ENCODE assay signal across 14 mouse cellular contexts in genomic region chr11:102039487-102040137, GRCm38 (mm10). TPM values are rescaled to one million over a fixed set of nuclear protein-coding genes. Genes with fewer than 3 reads are reported as not detected.
A peak's percentile ranks its signal among the peaks of the same experiment; 100 is the strongest.
DNase-seq lines count a peak whose midpoint lies in the region; ATAC-seq and TF ChIP-seq lines count a peak whose summit lies in the region.
"Had no signal": no experiment of that assay in that cellular context is flagged by ENCODE, and none has a peak within 500 bp of the region (broad histone marks: within the 10 kb centered on the region; RNA-seq: fewer than 3 reads in every experiment).

No protein-coding gene starts in this region.

- peak; percentile 42 for TF ChIP-seq EP300 in liver, postnatal 0 days (IDR thresholded peaks at IDR 0.05; ENCODE audit: low read depth)

- intact Hi-C loops in heart, postnatal 25 days (cut with DNase I), result loop anchor here (1.0 to 10.0 kb wide), 3 partner anchors 53 to 1075 kb away; no protein-coding TSS in a partner anchor

- no peak overlapping the region for H3K4me2 ChIP-seq in kidney, embryonic 16.5 days (replicated peaks; ENCODE audit: low read depth, low read length)
- no peak overlapping the region; the same call in 1 of the 2 replicates for H3K4me2 ChIP-seq in liver, postnatal 0 days (ENCODE audit: low read depth, low read length)
- H3K4me2 ChIP-seq: heart, embryonic 15.5 days; lung, embryonic 15.5 days had no signal

- H3K4me3 ChIP-seq in kidney, embryonic 16.5 days (ENCODE audit: low read length), result no peak overlapping the region
- no peak overlapping the region for H3K4me3 ChIP-seq in liver, postnatal 0 days (ENCODE audit: low read depth, low read length)
- H3K4me3 ChIP-seq: erythroblast, embryonic 14.5 days; heart, embryonic 15.5 days; lung, embryonic 15.5 days had no signal

- WGBS in kidney, embryonic 16.5 days, result 54% methylated on average over 13 of the region's 13 CpGs
- 57% methylated on average over 13 of the region's 13 CpGs for WGBS in liver, postnatal 0 days (ENCODE audit: insufficient replicate concordance)

- H3K9ac ChIP-seq in kidney, embryonic 16.5 days (replicated peaks; ENCODE audit: low read length), result no peak overlapping the region
- H3K9ac ChIP-seq in liver, postnatal 0 days (replicated peaks), result no peak overlapping the region
- H3K9ac ChIP-seq: heart, embryonic 15.5 days; lung, embryonic 15.5 days had no signal

- 0 out of 2 replicates have a peak, but pooled peaks cover 2% of the 10 kb centered on the region for H3K9me3 ChIP-seq in kidney, embryonic 16.5 days (ENCODE audit: low read length)
- no peaks in the 10 kb centered on the region for H3K9me3 ChIP-seq in liver, postnatal 0 days (ENCODE audit: low read length)
- H3K9me3 ChIP-seq: heart, embryonic 15.5 days; lung, embryonic 15.5 days had no signal

- no peak overlapping the region for H3K27ac ChIP-seq in kidney, embryonic 16.5 days (ENCODE audit: low read length)
- peak overlapping the region; percentile 86 for H3K27ac ChIP-seq in liver, postnatal 0 days (ENCODE audit: low read depth)
- H3K27ac ChIP-seq: heart, embryonic 15.5 days; lung, embryonic 15.5 days had no signal

- peak; percentile 20; the same call in 1 of the 2 replicates for ATAC-seq in kidney, embryonic 16.5 days (ENCODE audit: low FRiP score, low TSS enrichment)
- peak; percentile 91 for ATAC-seq in liver, postnatal 0 days
- ATAC-seq in erythroblast, adult 5-6 weeks (replicated peaks; ENCODE audit: low FRiP score, poor library complexity, severe bottlenecking), result no peak

- H3K4me1 ChIP-seq in kidney, embryonic 16.5 days (ENCODE audit: insufficient read depth, low read length), result peaks cover 4% of the 10 kb centered on the region; the same call in 1 of the 2 replicates
- H3K4me1 ChIP-seq in liver, postnatal 0 days (ENCODE audit: insufficient read depth), result no peaks in the 10 kb centered on the region

- no peaks in the 10 kb centered on the region for H3K27me3 ChIP-seq in kidney, embryonic 16.5 days (ENCODE audit: insufficient read depth, low read length)
- H3K27me3 ChIP-seq in liver, postnatal 0 days (ENCODE audit: insufficient read depth, low read length), result no peaks in the 10 kb centered on the region
- H3K27me3 ChIP-seq: heart, embryonic 15.5 days had no signal

- TF ChIP-seq CTCF in liver, postnatal 0 days (IDR thresholded peaks at IDR 0.05; ENCODE audit: low read depth), result no peak

- peak; percentile 40 to 47 for DNase-seq in heart, adult 18-20 months
- no peak for DNase-seq in heart, postnatal 25 days (ENCODE audit: low spot score)
- DNase-seq in kidney, postnatal 14 days, result no peak
- peak; percentile 59 for DNase-seq in 416B (ENCODE audit: low read depth)
- peak; percentile 63 for DNase-seq in liver, postnatal 0 days

- H3K36me3 ChIP-seq in kidney, embryonic 16.5 days (ENCODE audit: insufficient read depth, low read length), result no peaks in the 10 kb centered on the region
- no peaks in the 10 kb centered on the region for H3K36me3 ChIP-seq in liver, postnatal 0 days (replicated peaks; ENCODE audit: insufficient read depth, low read length)
- H3K36me3 ChIP-seq: heart, embryonic 15.5 days; lung, embryonic 15.5 days had no signal

RNA-seq across cellular contexts. Expression of gene Cd300lg, which starts 1.7 kb away (rescaled TPM):
- 10 to 100 TPM; 49.0 to 52.9 TPM for total RNA-seq in heart, adult 18-20 months (2021)
- total RNA-seq in heart, postnatal 25 days (2021), result 10 to 100 TPM; 50.1 to 62.2 TPM
- polyA plus RNA-seq in kidney, embryonic 16.5 days (2015; fragmentation: Nextera tagmentation; extraction: Ambion mirVana), result 1.3 and 1.8 TPM in 2 replicates
- 1.8 and 2.3 TPM in 2 replicates for polyA plus RNA-seq in liver, postnatal 0 days (2015; fragmentation: Nextera tagmentation; extraction: Ambion mirVana)
- total RNA-seq in erythroblast, adult 5-6 weeks (2015; ENCODE audit: low replicate concordance), result 2.1 and 7.1 TPM in 2 replicates
- total RNA-seq in erythroblast, adult 5-6 weeks (2017; ENCODE audit: low replicate concordance), result 0.42 and 0.77 TPM in 2 replicates
- total RNA-seq: left cerebral cortex, postnatal 10 days had no signal
- polyA plus RNA-seq: erythroblast, embryonic 14.5 days had no signal

RNA-seq across cellular contexts. Expression of gene Mpp3, which starts 11.4 kb away (rescaled TPM):
- total RNA-seq in heart, adult 18-20 months (2021), result 1 to 10 TPM; 1.4 to 1.5 TPM
- 1 to 10 TPM; 1.9 to 2.1 TPM for total RNA-seq in heart, postnatal 25 days (2021)
- polyA plus RNA-seq in kidney, embryonic 16.5 days (2015; fragmentation: Nextera tagmentation; extraction: Ambion mirVana), result 7.2 and 9.0 TPM in 2 replicates
- 0.56 and 0.72 TPM in 2 replicates for polyA plus RNA-seq in liver, postnatal 0 days (2015; fragmentation: Nextera tagmentation; extraction: Ambion mirVana)
- total RNA-seq in erythroblast, adult 5-6 weeks (2015; ENCODE audit: low replicate concordance), result 0.84 TPM in 1 of 2 replicates, not detected in the other
- 0.14 TPM in 1 of 2 replicates, not detected in the other for total RNA-seq in erythroblast, adult 5-6 weeks (2017; ENCODE audit: low replicate concordance)
- polyA plus RNA-seq: erythroblast, embryonic 14.5 days had no signal

RNA-seq across cellular contexts. Expression of gene Mpp2, which starts 48.7 kb away (rescaled TPM):
- 1 to 10 TPM; 1.5 to 3.1 TPM for total RNA-seq in heart, adult 18-20 months (2021)
- 1 to 10 TPM; 2.3 to 2.7 TPM for total RNA-seq in heart, postnatal 25 days (2021)
- polyA plus RNA-seq in kidney, embryonic 16.5 days (2015; fragmentation: Nextera tagmentation; extraction: Ambion mirVana), result 14.4 and 16.4 TPM in 2 replicates
- 3.9 and 4.4 TPM in 2 replicates for polyA plus RNA-seq in liver, postnatal 0 days (2015; fragmentation: Nextera tagmentation; extraction: Ambion mirVana)
- total RNA-seq in erythroblast, adult 5-6 weeks (2015; ENCODE audit: low replicate concordance), result 7.7 and 12.7 TPM in 2 replicates
- total RNA-seq in erythroblast, adult 5-6 weeks (2017; ENCODE audit: low replicate concordance), result 14.2 and 20.6 TPM in 2 replicates

RNA-seq across cellular contexts. Expression of gene Dusp3, which starts 52.8 kb away (rescaled TPM):
- 100 to 1,000 TPM; 107 to 117 TPM for total RNA-seq in heart, adult 18-20 months (2021)
- 100 to 1,000 TPM; 115 to 122 TPM for total RNA-seq in heart, postnatal 25 days (2021)
- polyA plus RNA-seq in kidney, embryonic 16.5 days (2015; fragmentation: Nextera tagmentation; extraction: Ambion mirVana), result 39.6 and 39.7 TPM in 2 replicates
- polyA plus RNA-seq in liver, postnatal 0 days (2015; fragmentation: Nextera tagmentation; extraction: Ambion mirVana), result 18.4 and 22.7 TPM in 2 replicates
- 1.9 and 5.0 TPM in 2 replicates for total RNA-seq in erythroblast, adult 5-6 weeks (2015; ENCODE audit: low replicate concordance)
- total RNA-seq in erythroblast, adult 5-6 weeks (2017; ENCODE audit: low replicate concordance), result 1.5 and 3.1 TPM in 2 replicates

RNA-seq across cellular contexts. Expression of gene Cfap97d1, which starts 55.5 kb away (rescaled TPM):
- not detected for total RNA-seq in heart, adult 18-20 months (2021)
- not detected for total RNA-seq in heart, postnatal 25 days (2021)
- not detected in 2 replicates for polyA plus RNA-seq in kidney, embryonic 16.5 days (2015; fragmentation: Nextera tagmentation; extraction: Ambion mirVana)
- 0.19 TPM in 1 of 2 replicates, not detected in the other for polyA plus RNA-seq in liver, postnatal 0 days (2015; fragmentation: Nextera tagmentation; extraction: Ambion mirVana)
- total RNA-seq in erythroblast, adult 5-6 weeks (2015; ENCODE audit: low replicate concordance), result not detected in 2 replicates
- not detected in 2 replicates for total RNA-seq in erythroblast, adult 5-6 weeks (2017; ENCODE audit: low replicate concordance)
- total RNA-seq: adrenal gland, adult 18-20 months; left cerebral cortex, postnatal 10 days had no signal
- polyA plus RNA-seq: erythroblast, embryonic 14.5 days; heart, embryonic 15.5 days; lung, embryonic 15.5 days; midbrain, embryonic 16.5 days; stomach, embryonic 14.5 days had no signal

Comparison
In these comparisons a context has a peak if more than half of its experiments do, and no peak if none do; other contexts are left out.
1. DNase-seq: peak in heart, adult 18-20 months (2 of 2), 416B (single experiment) and liver, postnatal 0 days (single experiment); none in heart, postnatal 25 days (single experiment) and kidney, postnatal 14 days (single experiment).
2. RNA of gene Cd300lg, which starts 1.7 kb away (total RNA-seq): 50.1 to 62.2 TPM in heart, postnatal 25 days and 49.0 to 52.9 TPM in heart, adult 18-20 months; 0.42 to 7.1 TPM in erythroblast, adult 5-6 weeks; every median in the first group is over 4 times any median in the second.